Mouse (Mus musculus) adrenal gland, postnatal 25 days (tissue): ENCODE measurements around the gene Rpl19. TPM values are rescaled to one million over a fixed set of nuclear protein-coding genes. Genes with fewer than 3 reads are reported as not detected.

Source experiments
- DNase-seq: peaks from one replicate; pipeline ENCODE4 v3.0.0; 2021; ENCODE audit warnings: mixed read lengths
- microRNA-seq, 2 experiments: library from miRNA; unstranded; fragments of <30 nt; microRNA quantifications; one replicate each; pipeline ENCODE4 v1.2.0; 2021
- total RNA-seq: library from RNA; stranded (reverse); gene quantifications from 2 replicates; pipeline ENCODE4 v1.2.3, GENCODE M21; 2021

The Rpl19 gene
- total RNA-seq, 1 experiment from 2014 or later, result 1,136 TPM

GRCm38 (mm10) chr11:98052129-98052988 is 25.8 kb downstream of the Rpl19 start:
- peak; percentile 23 for DNase-seq

GRCm38 (mm10) chr11:98052989-98053834 is 26.7 kb downstream of the Rpl19 start, which contains the start of gene Stac2:
Gene Stac2 (minus strand): TSS chr11:98053462.
- DNase-seq, result peak; percentile 76

- DNase-seq, result peak; percentile 32
Observed at GRCm38 (mm10) chr11:98057466-98057865, 31.0 kb downstream of the Rpl19 start.

- no peak for DNase-seq
Observed at GRCm38 (mm10) chr11:98057998-98058397, 31.5 kb downstream of the Rpl19 start.

- peak; percentile 34 for DNase-seq
Observed at GRCm38 (mm10) chr11:98059662-98060061, 33.2 kb downstream of the Rpl19 start.

- no peak for DNase-seq
Observed at GRCm38 (mm10) chr11:98060104-98060692, 33.7 kb downstream of the Rpl19 start.

GRCm38 (mm10) chr11:98061441-98061840 is 34.9 kb downstream of the Rpl19 start:
- no peak for DNase-seq

GRCm38 (mm10) chr11:98061904-98062562 is 35.5 kb downstream of the Rpl19 start:
- DNase-seq, result peak; percentile 76

- no peak for DNase-seq
Observed at GRCm38 (mm10) chr11:98066201-98066600, 39.7 kb downstream of the Rpl19 start.

- no peak for DNase-seq
Observed at GRCm38 (mm10) chr11:98067255-98067654, 40.7 kb downstream of the Rpl19 start.

- DNase-seq, result no peak
Observed at GRCm38 (mm10) chr11:98073442-98073841, 46.9 kb downstream of the Rpl19 start.

- DNase-seq, result peak; percentile 87
Observed at GRCm38 (mm10) chr11:98075195-98075808, 48.8 kb downstream of the Rpl19 start.

GRCm38 (mm10) chr11:98077086-98077485 is 50.6 kb downstream of the Rpl19 start:
- DNase-seq, result no peak

Small RNAs within 50 kb of the gene (microRNA-seq; reads per million reads assigned to microRNA genes)
- 0 reads per million in 2 experiments for gene Gm27597

Other genes starting within 250 kb of the Rpl19 start
- 741 and 851 TPM in 2 replicates for gene Rpl23, start 244.3 kb upstream of the Rpl19 start, total RNA-seq
- 103 and 142 TPM in 2 replicates for gene Lasp1, start 227.7 kb upstream of the Rpl19 start, total RNA-seq
- 5.1 and 5.5 TPM in 2 replicates for gene B230217C12Rik, start 185.9 kb upstream of the Rpl19 start, total RNA-seq
- 1.2 TPM in 1 of 2 replicates, not detected in the other for gene Fbxo47, start 142.6 kb upstream of the Rpl19 start, total RNA-seq
- 13.4 and 20.9 TPM in 2 replicates for gene Plxdc1, start 40.3 kb upstream of the Rpl19 start, total RNA-seq
- 0.79 TPM in 1 of 2 replicates, not detected in the other for gene Arl5c, start 30.5 kb upstream of the Rpl19 start, total RNA-seq
- gene Cacnb1, start 3.7 kb upstream of the Rpl19 start, total RNA-seq, result 7.4 and 10.4 TPM in 2 replicates
- gene Stac2, start 26.8 kb downstream of the Rpl19 start, total RNA-seq, result 1.9 and 2.2 TPM in 2 replicates
- 27.0 and 41.7 TPM in 2 replicates for gene Fbxl20, start 123.7 kb downstream of the Rpl19 start, total RNA-seq
- gene Med1, start 166.6 kb downstream of the Rpl19 start, total RNA-seq, result 75.4 and 86.1 TPM in 2 replicates
- gene Cdk12, start 176.3 kb downstream of the Rpl19 start, total RNA-seq, result 49.5 and 51.7 TPM in 2 replicates